Mouse (Mus musculus) intestine, embryonic 14.5 days (tissue): ENCODE results near the gene Prdx4. TPM values are rescaled to one million over a fixed set of nuclear protein-coding genes. Genes with fewer than 3 reads are reported as not detected.

Experiments used
- ATAC-seq: fragments of 200-750 bp; cut with Nextera tagmentation; replicated peaks from 2 replicates; pipeline ENCODE4 v1.8.0; 2017; ENCODE audit warnings: low read depth, moderate number of reproducible peaks, moderate TSS enrichment, moderate library complexity; ENCODE audit not compliant: low FRiP score, low TSS enrichment
- DNase-seq: peaks from one replicate; pipeline ENCODE4 v3.0.0-alpha.2; 2018; ENCODE audit warnings: low spot score
- H3K27ac ChIP-seq: fragments of 300-500 bp; sonication (generic); 2 replicates; pipeline ENCODE4 v1.5.1; 2014; ENCODE audit warnings: low read depth, mild to moderate bottlenecking, control low read depth
- H3K27me3 ChIP-seq: fragments of 300-500 bp; sonication (generic); replicated peaks from 2 replicates; pipeline ENCODE4 v1.6.1; 2014; ENCODE audit warnings: low read length, control low read depth; ENCODE audit not compliant: control insufficient read depth, insufficient read depth
- H3K36me3 ChIP-seq: fragments of 300-500 bp; sonication (generic); 2 replicates; pipeline ENCODE4 v1.6.1; 2014; ENCODE audit warnings: low read length, control low read depth; ENCODE audit not compliant: control insufficient read depth, insufficient read depth
- H3K4me1 ChIP-seq: fragments of 300-500 bp; sonication (generic); replicated peaks from 2 replicates; pipeline ENCODE4 v1.6.1; 2014; ENCODE audit warnings: low read length, control low read depth, mixed read lengths; ENCODE audit not compliant: control insufficient read depth, insufficient read depth
- H3K4me2 ChIP-seq: fragments of 300-500 bp; sonication (generic); 2 replicates; pipeline ENCODE4 v1.6.1; 2014; ENCODE audit warnings: low read length
- H3K4me3 ChIP-seq: fragments of 300-500 bp; sonication (generic); 2 replicates; pipeline ENCODE4 v1.5.1; 2014; ENCODE audit warnings: low read depth, low read length, control low read depth, mixed read lengths
- H3K9ac ChIP-seq: fragments of 300-500 bp; sonication (generic); 2 replicates; pipeline ENCODE4 v1.6.1; 2014; ENCODE audit warnings: mild to moderate bottlenecking, low read length
- H3K9me3 ChIP-seq: fragments of 300-500 bp; sonication (generic); 2 replicates; pipeline ENCODE4 v1.6.1; 2016; ENCODE audit warnings: low read length, control low read depth; ENCODE audit not compliant: control insufficient read depth
- WGBS: fragments of 180-500 bp; shearing (Covaris S2); extraction: QIAGEN DNeasy Blood & Tissue Kit; methylation state at CpG from one replicate; pipeline ENCODE4 v1.1.7; 2014; 5-methylcytosine and 5-hydroxymethylcytosine counted together
- polyA plus RNA-seq: library from polyadenylated mRNA; unstranded; fragments of >200 nt; fragmentation: Nextera tagmentation; extraction: Ambion mirVana; gene quantifications from 2 replicates; pipeline ENCODE4 v1.2.1, GENCODE M21; 2014

Gene Prdx4
- polyA plus RNA-seq, 1 experiment from 2014 or later, result 269 TPM

DNA sequence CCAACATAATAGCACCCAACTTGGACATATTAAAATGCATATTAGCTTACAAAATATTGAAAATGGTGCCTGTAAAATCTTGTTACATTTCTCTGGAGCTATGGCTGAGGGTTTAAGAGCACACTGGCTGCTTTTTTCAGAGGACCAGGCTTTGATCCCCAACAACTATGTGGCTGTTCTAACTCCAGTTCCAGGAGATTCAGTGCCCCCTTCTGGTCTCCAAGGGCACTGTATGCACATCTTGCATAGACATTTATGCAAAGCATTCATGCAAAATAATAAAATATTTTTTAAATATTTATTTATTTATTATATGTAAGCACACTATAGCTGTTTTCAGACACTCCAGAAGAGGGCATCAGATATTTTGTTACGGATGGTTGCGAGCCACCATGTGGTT, 34.2 kb downstream of the Prdx4 start:
- Histone ChIP-seq H3K36me3 (no peaks in the 10 kb centered on the region), H3K4me1 (no peaks in the 10 kb centered on the region), H3K27ac (no peak overlapping the region), H3K9me3 (no peaks in the 10 kb centered on the region), H3K9ac (no peak overlapping the region), H3K27me3 (no peaks in the 10 kb centered on the region), H3K4me3 (no peak overlapping the region), H3K4me2 (no peak overlapping the region)
- WGBS, result 96% methylated on average over 2 of the region's 2 CpGs
- DNase-seq (no peak), ATAC-seq (no peak)

DNA sequence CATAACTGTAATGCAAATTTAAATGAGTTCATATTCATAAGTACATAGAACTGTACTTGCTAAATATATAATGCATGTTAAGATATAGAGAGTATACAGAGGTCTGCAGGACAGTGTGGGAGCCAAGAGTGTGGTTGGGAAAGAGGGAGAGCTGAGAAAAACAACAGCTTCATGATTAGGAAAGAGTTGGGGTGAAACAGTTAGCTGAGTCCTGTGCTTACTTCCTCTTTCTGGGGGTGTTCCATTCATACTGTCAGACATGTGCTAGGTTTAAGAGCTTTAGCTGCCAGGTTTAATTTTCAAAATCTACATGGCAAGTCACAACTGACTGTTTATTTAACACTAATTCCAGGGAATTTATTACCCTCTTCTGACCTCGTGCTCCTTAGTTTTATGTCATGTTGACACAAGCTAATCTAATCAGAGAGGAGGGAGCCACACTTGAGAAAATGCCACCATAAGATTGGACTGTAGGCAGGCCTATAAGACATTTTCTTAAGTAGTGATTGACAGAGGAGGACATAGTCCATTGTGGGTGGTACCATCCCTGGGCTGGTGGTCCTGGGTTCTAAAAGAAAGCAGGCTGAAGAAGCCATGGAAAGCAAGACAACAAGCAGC, 60.0 kb downstream of the Prdx4 start:
- DNase-seq, result no peak
- Histone ChIP-seq H3K9ac (no peak overlapping the region), H3K27ac (no peak overlapping the region), H3K36me3 (no peaks in the 10 kb centered on the region), H3K4me1 (no peaks in the 10 kb centered on the region), H3K4me2 (no peak overlapping the region), H3K27me3 (no peaks in the 10 kb centered on the region), H3K9me3 (no peaks in the 10 kb centered on the region), H3K4me3 (no peak overlapping the region)
- 17% methylated on average over 1 of the region's 1 CpGs for WGBS
- peak; percentile 78; the same call in 1 of the 2 replicates for ATAC-seq

DNA sequence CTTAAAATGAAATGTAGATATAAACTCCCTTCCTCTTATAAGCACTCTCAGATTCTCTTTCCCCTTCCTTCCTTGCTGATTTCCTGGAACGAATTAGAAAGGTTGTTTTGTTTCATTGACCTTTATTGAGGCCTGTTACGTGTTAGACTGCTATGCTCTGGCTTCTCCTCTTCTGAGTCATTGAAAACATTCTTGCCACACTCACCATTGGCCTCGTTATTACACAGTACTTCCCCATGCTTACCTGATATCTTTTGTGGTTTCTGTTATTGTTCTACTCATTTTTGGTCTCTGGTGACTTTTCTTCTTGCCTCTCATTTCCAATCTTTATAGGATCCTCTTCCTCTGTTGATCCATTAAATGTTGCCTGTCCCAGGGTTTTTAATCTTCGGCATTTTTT, 62.1 kb downstream of the Prdx4 start:
- ATAC-seq, result no peak
- WGBS, result 81% methylated on average over 4 of the region's 4 CpGs
- no peak for DNase-seq
- H3K9ac ChIP-seq, result no peak overlapping the region
- no peaks in the 10 kb centered on the region for H3K9me3 ChIP-seq
- H3K4me2 ChIP-seq, result no peak overlapping the region
- H3K27ac ChIP-seq, result no peak overlapping the region
- H3K4me3 ChIP-seq, result no peak overlapping the region
- no peaks in the 10 kb centered on the region for H3K36me3 ChIP-seq
- H3K4me1 ChIP-seq, result no peaks in the 10 kb centered on the region
- H3K27me3 ChIP-seq, result no peaks in the 10 kb centered on the region

Other genes with a start within 250 kb of the Prdx4 start
- gene Magea2, start 247.1 kb downstream of the Prdx4 start, polyA plus RNA-seq, result not detected in 2 replicates
- gene Cldn34b2, start 212.3 kb downstream of the Prdx4 start, polyA plus RNA-seq, result not detected in 2 replicates
- gene Sat1, start 124.3 kb downstream of the Prdx4 start, polyA plus RNA-seq, result 182 and 187 TPM in 2 replicates
- gene Acot9, start 78.3 kb downstream of the Prdx4 start, polyA plus RNA-seq, result 30.7 and 33.7 TPM in 2 replicates